Mouse (Mus musculus): Measurements from ENCODE around the gene Dnmt3a. TPM values are rescaled to one million over a fixed set of nuclear protein-coding genes. Genes with fewer than 3 reads are reported as not detected.

Dnmt3a gene
- polyA plus RNA-seq, 1 experiment from 2014 or later: 229 TPM

- H3K4me1 ChIP-seq: peaks cover 22% of the 10 kb centered on the region
- 0 out of 2 replicates have a peak overlapping the region, but pooled peaks have one; percentile 63 for H3K27ac ChIP-seq
- no peak overlapping the region for H3K4me3 ChIP-seq
- no peak overlapping the region for H3K9ac ChIP-seq
- 15% methylated on average over 15 of the region's 19 CpGs for WGBS
- no peaks in the 10 kb centered on the region for H3K9me3 ChIP-seq
- no peaks in the 10 kb centered on the region for H3K27me3 ChIP-seq
- H3K4me2 ChIP-seq (replicated peaks): peak overlapping the region; percentile 31
- H3K36me3 ChIP-seq: peaks cover 54% of the 10 kb centered on the region
- ATAC-seq (ENCODE audit: insufficient number of reproducible peaks, insufficient read depth, low FRiP score, low TSS enrichment): peak; percentile 53
Observed at GRCm38 (mm10) chr12:3870859-3871462, 65.2 kb downstream of the Dnmt3a start.

GRCm38 (mm10) chr12:3871637-3872036 is 65.8 kb downstream of the Dnmt3a start:
- Histone ChIP-seq H3K27ac (no peak overlapping the region), H3K4me3 (no peak overlapping the region), H3K9me3 (no peaks in the 10 kb centered on the region), H3K4me1 (peaks cover 22% of the 10 kb centered on the region), H3K4me2 (replicated peaks) (no peak overlapping the region), H3K9ac (no peak overlapping the region), H3K36me3 (peaks cover 53% of the 10 kb centered on the region), H3K27me3 (no peaks in the 10 kb centered on the region)
- ATAC-seq (ENCODE audit: insufficient number of reproducible peaks, insufficient read depth, low FRiP score, low TSS enrichment): no peak
- WGBS: 31% methylated on average over 15 of the region's 15 CpGs

- Histone ChIP-seq H3K27ac (no peak overlapping the region), H3K9ac (no peak overlapping the region), H3K4me3 (no peak overlapping the region), H3K36me3 (peaks cover 61% of the 10 kb centered on the region), H3K9me3 (no peaks in the 10 kb centered on the region), H3K4me1 (peaks cover 22% of the 10 kb centered on the region), H3K27me3 (no peaks in the 10 kb centered on the region), H3K4me2 (replicated peaks) (no peak overlapping the region)
- no peak for ATAC-seq (ENCODE audit: insufficient number of reproducible peaks, insufficient read depth, low FRiP score, low TSS enrichment)
- 54% methylated on average over 9 of the region's 9 CpGs for WGBS
Observed at GRCm38 (mm10) chr12:3872410-3873230, 66.8 kb downstream of the Dnmt3a start.

GRCm38 (mm10) chr12:3875474-3875873 is 69.7 kb downstream of the Dnmt3a start:
- no peak overlapping the region for H3K4me3 ChIP-seq
- H3K9me3 ChIP-seq: no peaks in the 10 kb centered on the region
- no peaks in the 10 kb centered on the region for H3K27me3 ChIP-seq
- H3K36me3 ChIP-seq: peaks cover 69% of the 10 kb centered on the region
- H3K4me2 ChIP-seq (replicated peaks): no peak overlapping the region
- no peak overlapping the region for H3K27ac ChIP-seq
- ATAC-seq (ENCODE audit: insufficient number of reproducible peaks, insufficient read depth, low FRiP score, low TSS enrichment): no peak
- peaks cover 22% of the 10 kb centered on the region for H3K4me1 ChIP-seq
- no peak overlapping the region for H3K9ac ChIP-seq

- Histone ChIP-seq H3K9me3 (no peaks in the 10 kb centered on the region), H3K4me3 (no peak overlapping the region), H3K27ac (no peak overlapping the region), H3K4me2 (replicated peaks) (no peak overlapping the region), H3K36me3 (peaks cover 83% of the 10 kb centered on the region), H3K27me3 (no peaks in the 10 kb centered on the region), H3K9ac (no peak overlapping the region), H3K4me1 (peaks cover 6% of the 10 kb centered on the region; the same call in 1 of the 2 replicates)
- WGBS: 93% methylated on average over 4 of the region's 4 CpGs
- ATAC-seq (ENCODE audit: insufficient number of reproducible peaks, insufficient read depth, low FRiP score, low TSS enrichment): no peak
Observed at GRCm38 (mm10) chr12:3877376-3877775, 71.6 kb downstream of the Dnmt3a start.

GRCm38 (mm10) chr12:3881474-3881873 is 75.7 kb downstream of the Dnmt3a start:
- H3K4me1 ChIP-seq: peaks cover 31% of the 10 kb centered on the region
- no peaks in the 10 kb centered on the region for H3K27me3 ChIP-seq
- H3K4me3 ChIP-seq: no peak overlapping the region
- no peak overlapping the region for H3K27ac ChIP-seq
- no peak overlapping the region for H3K4me2 ChIP-seq (replicated peaks)
- no peaks in the 10 kb centered on the region for H3K9me3 ChIP-seq
- H3K9ac ChIP-seq: no peak overlapping the region
- peaks cover 70% of the 10 kb centered on the region for H3K36me3 ChIP-seq
- no peak for ATAC-seq (ENCODE audit: insufficient number of reproducible peaks, insufficient read depth, low FRiP score, low TSS enrichment)
- WGBS: 81% methylated on average over 3 of the region's 3 CpGs

GRCm38 (mm10) chr12:3884892-3885493 is 79.2 kb downstream of the Dnmt3a start:
- Histone ChIP-seq H3K4me3 (no peak overlapping the region), H3K27me3 (no peaks in the 10 kb centered on the region), H3K4me2 (replicated peaks) (no peak overlapping the region), H3K9ac (0 out of 2 replicates have a peak overlapping the region, but pooled peaks have one; percentile 7), H3K4me1 (peaks cover 61% of the 10 kb centered on the region), H3K9me3 (no peaks in the 10 kb centered on the region), H3K27ac (peak overlapping the region; percentile 47), H3K36me3 (peaks cover 42% of the 10 kb centered on the region; the same call in 1 of the 2 replicates)
- WGBS: 9% methylated on average over 9 of the region's 9 CpGs
- ATAC-seq (ENCODE audit: insufficient number of reproducible peaks, insufficient read depth, low FRiP score, low TSS enrichment): no peak

- H3K9me3 ChIP-seq: no peaks in the 10 kb centered on the region
- H3K4me1 ChIP-seq: peaks cover 70% of the 10 kb centered on the region
- no peak overlapping the region for H3K4me3 ChIP-seq
- H3K9ac ChIP-seq: no peak overlapping the region
- H3K36me3 ChIP-seq: peaks cover 29% of the 10 kb centered on the region; the same call in 1 of the 2 replicates
- ATAC-seq (ENCODE audit: insufficient number of reproducible peaks, insufficient read depth, low FRiP score, low TSS enrichment): no peak
- H3K27me3 ChIP-seq: no peaks in the 10 kb centered on the region
- peak overlapping the region; percentile 81 for H3K27ac ChIP-seq
- H3K4me2 ChIP-seq (replicated peaks): no peak overlapping the region
- WGBS: 25% methylated on average over 2 of the region's 2 CpGs
Observed at GRCm38 (mm10) chr12:3886601-3887000, 80.8 kb downstream of the Dnmt3a start.

GRCm38 (mm10) chr12:3887515-3888325 is 81.9 kb downstream of the Dnmt3a start:
- Histone ChIP-seq H3K9ac (no peak overlapping the region; the same call in 1 of the 2 replicates), H3K4me1 (peaks cover 74% of the 10 kb centered on the region), H3K27me3 (no peaks in the 10 kb centered on the region), H3K4me3 (no peak overlapping the region), H3K36me3 (peaks cover 19% of the 10 kb centered on the region; the same call in 1 of the 2 replicates), H3K27ac (peak overlapping the region; percentile 81), H3K4me2 (replicated peaks) (peak overlapping the region; percentile 16; the same call in 1 of the 2 replicates), H3K9me3 (no peaks in the 10 kb centered on the region)
- 0 out of 2 replicates have a peak, but pooled peaks have one; percentile 3 for ATAC-seq (ENCODE audit: insufficient number of reproducible peaks, insufficient read depth, low FRiP score, low TSS enrichment)
- WGBS: 37% methylated on average over 4 of the region's 4 CpGs

- Histone ChIP-seq H3K9me3 (no peaks in the 10 kb centered on the region), H3K4me3 (no peak overlapping the region), H3K4me2 (replicated peaks) (peak overlapping the region; percentile 69; the same call in 1 of the 2 replicates), H3K27ac (peak overlapping the region; percentile 94), H3K9ac (no peak overlapping the region), H3K27me3 (no peaks in the 10 kb centered on the region), H3K4me1 (peaks cover 73% of the 10 kb centered on the region), H3K36me3 (peaks cover 19% of the 10 kb centered on the region)
- WGBS: 32% methylated on average over 7 of the region's 7 CpGs
- ATAC-seq (ENCODE audit: insufficient number of reproducible peaks, insufficient read depth, low FRiP score, low TSS enrichment): no peak
Observed at GRCm38 (mm10) chr12:3889875-3890635, 84.2 kb downstream of the Dnmt3a start.
